Mouse (Mus musculus) CH12.LX (cell line): ENCODE results near the gene Deup1. TPM values are rescaled to one million over a fixed set of nuclear protein-coding genes. Genes with fewer than 3 reads are reported as not detected.

ENCODE experiments used
- DNase-seq: peaks from one replicate; pipeline ENCODE4 v3.0.0-alpha.2; 2013; ENCODE audit errors: extremely low read depth
- H3K27ac ChIP-seq: 2 replicates; pipeline ENCODE4 v1.5.1; 2012; ENCODE audit warnings: low read depth, mild to moderate bottlenecking, control low read depth, moderate library complexity; ENCODE audit not compliant: insufficient read depth
- H3K27me3 ChIP-seq: replicated peaks from 2 replicates; pipeline ENCODE3; 2012; ENCODE audit warnings: inconsistent platforms
- H3K36me3 ChIP-seq, 2 experiments: replicated peaks in 1 of 2; 2 replicates each; pipeline versions ENCODE3 to v1.6.1; 2012; ENCODE audit warnings: inconsistent platforms in 1 of 2, low read length in 1 of 2, mild to moderate bottlenecking in 1 of 2, mixed read lengths in 1 of 2, moderate library complexity in 1 of 2; ENCODE audit not compliant: control insufficient read depth in 1 of 2, insufficient read depth in 1 of 2
- H3K4me1 ChIP-seq, 2 experiments: 2 replicates each; pipeline ENCODE4 v1.6.1; 2012; ENCODE audit warnings: inconsistent platforms in 1 of 2, moderate library complexity in 1 of 2; ENCODE audit not compliant: insufficient read depth in 2 of 2, control insufficient read depth in 1 of 2
- H3K4me2 ChIP-seq: 2 replicates; pipeline ENCODE4 v1.6.1; 2012; ENCODE audit warnings: low read depth, mild to moderate bottlenecking, control low read depth; ENCODE audit not compliant: poor library complexity, insufficient read depth, severe bottlenecking
- H3K4me3 ChIP-seq, 3 experiments: fragments of 150-350 bp in 1 of 3; sonication (generic) in 1 of 3; replicated peaks in 1 of 3; 2 replicates each; pipeline versions ENCODE3 to v1.5.1; 2011 to 2012; ENCODE audit warnings: low read depth in 2 of 3, low read length in 2 of 3, mild to moderate bottlenecking in 2 of 3, moderate library complexity in 2 of 3, control low read depth in 1 of 3, improper control_type of control experiment in 1 of 3, inconsistent platforms in 1 of 3, mixed read lengths in 1 of 3; ENCODE audit not compliant: poor library complexity in 1 of 3
- H3K79me2 ChIP-seq: replicated peaks from 2 replicates; pipeline ENCODE4 v1.6.1; 2012; ENCODE audit warnings: mild to moderate bottlenecking, moderate library complexity; ENCODE audit not compliant: control insufficient read depth, poor library complexity, insufficient read depth, severe bottlenecking; ENCODE audit errors: extremely low read depth
- H3K9ac ChIP-seq: 2 replicates; pipeline ENCODE4 v1.6.1; 2012; ENCODE audit warnings: low read depth, mild to moderate bottlenecking, control low read depth, moderate library complexity; ENCODE audit not compliant: insufficient read depth
- H3K9me3 ChIP-seq: replicated peaks from 2 replicates; pipeline ENCODE3; 2012; ENCODE audit warnings: low read length, inconsistent platforms, mixed read lengths
- BHLHE40 ChIP-seq: IDR thresholded peaks from 2 replicates; pipeline ENCODE4 v1.6.1; 2011; ENCODE audit warnings: mild to moderate bottlenecking, low read depth, low read length, improper control_type of control experiment
- CHD2 ChIP-seq: IDR thresholded peaks from 2 replicates; pipeline ENCODE4 v1.6.1; 2011; ENCODE audit warnings: low read length, improper control_type of control experiment
- CTCF ChIP-seq, 2 experiments: IDR thresholded peaks in 1 of 2; conservative IDR thresholded peaks in 1 of 2; 2 replicates each; pipeline ENCODE4 v1.5.1; 2011 to 2012; ENCODE audit warnings: low read depth in 2 of 2, low read length in 2 of 2, improper control_type of control experiment in 1 of 2, inconsistent platforms in 1 of 2, mild to moderate bottlenecking in 1 of 2, moderate library complexity in 1 of 2
- ELF1 ChIP-seq: IDR thresholded peaks from 2 replicates; pipeline ENCODE4 v1.6.1; 2014; ENCODE audit warnings: low read depth, mild to moderate bottlenecking, inconsistent platforms, low read length, improper control_type of control experiment
- IRF4 ChIP-seq: IDR thresholded peaks from 2 replicates; pipeline ENCODE4 v1.6.1; 2014; ENCODE audit warnings: low read depth, mild to moderate bottlenecking, inconsistent platforms, low read length, improper control_type of control experiment
- JUND ChIP-seq: conservative IDR thresholded peaks from 2 replicates; pipeline ENCODE4 v1.6.1; 2011; ENCODE audit warnings: low read depth, low read length, improper control_type of control experiment
- KAT2A ChIP-seq: IDR thresholded peaks from 2 replicates; pipeline ENCODE4 v1.6.1; 2012; ENCODE audit warnings: low read length, improper control_type of control experiment, inconsistent platforms; ENCODE audit not compliant: insufficient replicate concordance
- MAFK ChIP-seq: IDR thresholded peaks from 2 replicates; pipeline ENCODE4 v1.6.1; 2011; ENCODE audit warnings: low read length, improper control_type of control experiment; ENCODE audit not compliant: insufficient replicate concordance
- MAX ChIP-seq: IDR thresholded peaks from 2 replicates; pipeline ENCODE4 v1.6.1; 2011; ENCODE audit warnings: low read length, improper control_type of control experiment
- MAZ ChIP-seq: IDR thresholded peaks from 2 replicates; pipeline ENCODE4 v1.6.1; 2012; ENCODE audit warnings: low read depth, mild to moderate bottlenecking, inconsistent platforms, low read length, improper control_type of control experiment, moderate library complexity
- MEF2A ChIP-seq: IDR thresholded peaks from 2 replicates; pipeline ENCODE4 v1.6.1; 2014; ENCODE audit warnings: low read depth, mild to moderate bottlenecking, inconsistent platforms, low read length, improper control_type of control experiment, borderline replicate concordance
- MXI1 ChIP-seq: IDR thresholded peaks from 2 replicates; pipeline ENCODE4 v1.6.1; 2011; ENCODE audit warnings: mild to moderate bottlenecking, low read depth, low read length, improper control_type of control experiment
- MYC ChIP-seq: IDR thresholded peaks from 2 replicates; pipeline ENCODE4 v1.6.1; 2011; ENCODE audit warnings: low read depth, mild to moderate bottlenecking, improper control_type of control experiment, low read length
- NELFE ChIP-seq: IDR thresholded peaks from 2 replicates; pipeline ENCODE4 v1.6.1; 2011; ENCODE audit warnings: low read depth, low read length, improper control_type of control experiment
- POLR2A ChIP-seq: IDR thresholded peaks from 2 replicates; pipeline ENCODE4 v1.6.1; 2011; ENCODE audit warnings: low read depth, mild to moderate bottlenecking, improper control_type of control experiment, low read length
- POLR2AphosphoS2 ChIP-seq: IDR thresholded peaks from 2 replicates; pipeline ENCODE4 v1.6.1; 2011; ENCODE audit warnings: low read depth, low read length, improper control_type of control experiment
- RAD21 ChIP-seq: IDR thresholded peaks from 2 replicates; pipeline ENCODE4 v1.6.1; 2011; ENCODE audit warnings: low read depth, mild to moderate bottlenecking, low read length, improper control_type of control experiment, moderate library complexity
- RCOR1 ChIP-seq: conservative IDR thresholded peaks from 2 replicates; pipeline ENCODE4 v1.6.1; 2012; ENCODE audit warnings: low read depth, mild to moderate bottlenecking, inconsistent platforms, low read length, improper control_type of control experiment
- SIN3A ChIP-seq: IDR thresholded peaks from 2 replicates; pipeline ENCODE4 v1.6.1; 2012; ENCODE audit warnings: low read length, improper control_type of control experiment, inconsistent platforms
- SMC3 ChIP-seq: IDR thresholded peaks from 2 replicates; pipeline ENCODE4 v1.6.1; 2011; ENCODE audit warnings: low read depth, low read length, improper control_type of control experiment
- TCF12 ChIP-seq: IDR thresholded peaks from 2 replicates; pipeline ENCODE4 v1.6.1; 2014; ENCODE audit warnings: low read depth, mild to moderate bottlenecking, inconsistent platforms, low read length, improper control_type of control experiment
- UBTF ChIP-seq: IDR thresholded peaks from 2 replicates; pipeline ENCODE4 v1.6.1; 2012; ENCODE audit warnings: low read depth, mild to moderate bottlenecking, inconsistent platforms, low read length, improper control_type of control experiment, moderate library complexity
- USF1 ChIP-seq: IDR thresholded peaks from 2 replicates; pipeline ENCODE4 v1.6.1; 2014; ENCODE audit warnings: low read depth, mild to moderate bottlenecking, inconsistent platforms, low read length, improper control_type of control experiment
- USF2 ChIP-seq: conservative IDR thresholded peaks from 2 replicates; pipeline ENCODE4 v1.6.1; 2011; ENCODE audit warnings: low read depth, low read length, improper control_type of control experiment
- ZMIZ1 ChIP-seq: IDR thresholded peaks from 2 replicates; pipeline ENCODE4 v1.6.1; 2012; ENCODE audit warnings: low read depth, mild to moderate bottlenecking, inconsistent platforms, low read length, improper control_type of control experiment
- ZNF384 ChIP-seq: IDR thresholded peaks from 2 replicates; pipeline ENCODE4 v1.6.1; 2012; ENCODE audit warnings: low read depth, low read length, improper control_type of control experiment, inconsistent platforms
- dilution Hi-C: fragments of 300-500 bp; cut with MboI; formaldehyde crosslinking; loops from 2 replicates; pipeline ENCODE4 v1.14.3; 2020; ENCODE audit warnings: low sequenced_read_pairs; ENCODE audit not compliant: extremely low pct_unique_long_range_greater_than_20kb, extremely low pct_ligation_motif_present
- in situ Hi-C: fragments of 300-500 bp; cut with MboI; formaldehyde crosslinking; loops from 3 replicates; pipeline ENCODE4 v1.14.3; 2019; ENCODE audit warnings: low sequenced_read_pairs, low pct_ligation_motif_present, low pct_unique_long_range_greater_than_20kb, mixed read lengths
- polyA plus RNA-seq: library from polyadenylated mRNA; unstranded; fragments of >175 nt; gene quantifications from 2 replicates; pipeline ENCODE4 v1.2.1, GENCODE M21; 2012; ENCODE audit warnings: low read depth; ENCODE audit not compliant: insufficient read length
- total RNA-seq, 2 experiments: library from RNA; depleted of rRNA; stranded (reverse); fragments of 300-350 nt in 1 of 2; fragments of >200 nt in 1 of 2; gene quantifications; 2 replicates each; pipeline ENCODE4 v1.2.3; 2012 to 2014

The Deup1 gene
- total and polyA plus RNA-seq, 3 experiments, result 0.04 to 0.42 (median 0.29) TPM

DNA sequence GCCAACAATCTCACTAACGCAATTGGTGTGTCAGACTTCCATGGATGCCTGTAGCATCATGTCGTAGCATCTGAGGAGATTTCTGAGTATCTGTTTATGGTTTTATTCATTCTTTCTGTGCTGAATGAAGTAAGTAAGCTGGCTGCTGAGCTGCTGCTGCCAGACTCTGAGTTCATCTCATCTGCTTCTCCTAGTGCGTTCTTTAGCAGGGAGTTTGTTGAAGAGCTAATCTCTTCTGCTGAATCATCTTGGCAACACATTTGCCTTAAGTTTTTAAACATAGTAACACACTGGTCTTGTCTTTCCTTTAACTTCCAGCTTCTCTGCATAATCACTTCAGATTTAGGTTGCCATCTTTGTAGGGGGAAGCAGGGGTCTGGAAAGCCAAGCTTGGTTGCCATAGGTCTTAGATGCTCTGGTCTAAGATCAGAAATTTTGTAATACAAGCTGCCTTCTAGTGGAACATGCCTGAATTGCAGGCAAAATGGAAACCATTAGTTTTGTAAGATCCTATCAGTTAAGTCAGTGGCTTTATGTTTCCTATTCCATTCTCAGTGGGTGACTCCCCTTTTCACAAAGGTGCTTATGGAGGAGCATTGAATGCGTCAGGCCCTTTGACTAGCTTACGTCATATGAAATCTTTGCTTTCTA lies 18.3 kb downstream of the Deup1 start:
- dilution Hi-C loops, result no loop called here
- DNase-seq, result peak; percentile 26
- Histone ChIP-seq H3K9ac (no peak overlapping the region), H3K9me3 (peaks cover 8% of the 10 kb centered on the region), H3K4me3 (no peak overlapping the region), H3K79me2 (no peaks in the 10 kb centered on the region), H3K36me3 (no peaks in the 10 kb centered on the region), H3K4me2 (no peak overlapping the region), H3K4me1 (peaks cover 2 to 13% of the 10 kb centered on the region in 2 experiments; a peak in 3 of 4 replicates), H3K27me3 (no peaks in the 10 kb centered on the region), H3K27ac (no peak overlapping the region)
- in situ Hi-C loops, result no loop called here
- TF ChIP-seq SIN3A, result no peak
- peak; percentile 46 for TF ChIP-seq RAD21
- peak; percentile 50 to 51 for TF ChIP-seq CTCF (conservative IDR thresholded peaks at IDR 0.05 in 1 of 2, IDR thresholded peaks at IDR 0.05 in 1 of 2; ENCODE audit: low read depth in 2 of 2, low read length in 2 of 2)
- TF ChIP-seq BHLHE40, result no peak
- TF ChIP-seq SMC3, result peak; percentile 47

DNA sequence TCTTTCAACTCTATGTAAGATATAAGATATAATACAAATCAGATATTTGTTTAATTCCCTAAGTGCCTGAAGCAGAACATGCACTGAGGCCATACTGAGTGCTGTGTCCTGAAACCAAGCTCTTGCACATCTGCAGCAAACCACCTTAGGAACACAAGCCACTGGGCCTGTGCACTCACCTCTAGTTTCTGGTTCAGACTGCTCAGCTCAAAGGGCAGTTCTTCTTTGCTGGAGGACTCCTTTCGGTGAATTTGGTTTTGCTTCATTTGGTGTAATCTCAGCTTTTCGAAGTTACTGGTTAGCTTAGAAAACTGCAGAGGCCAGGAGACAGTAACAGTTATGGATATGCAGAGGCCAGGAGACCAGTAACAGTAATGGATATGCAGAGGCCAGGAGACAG lies 20.1 kb downstream of the Deup1 start:
- Histone ChIP-seq H3K4me3 (no peak overlapping the region), H3K79me2 (no peaks in the 10 kb centered on the region), H3K27me3 (no peaks in the 10 kb centered on the region), H3K9me3 (peaks cover 8% of the 10 kb centered on the region), H3K36me3 (no peaks in the 10 kb centered on the region), H3K27ac (no peak overlapping the region), H3K4me2 (no peak overlapping the region), H3K4me1 (peaks cover 0 to 14% of the 10 kb centered on the region in 2 experiments; a peak in 3 of 4 replicates), H3K9ac (no peak overlapping the region)
- in situ Hi-C loops (no loop called here), dilution Hi-C loops (no loop called here)
- no peak for DNase-seq
- TF ChIP-seq POLR2A (no peak), MXI1 (no peak), MEF2A (no peak), USF2 (no peak), NELFE (no peak)

DNA sequence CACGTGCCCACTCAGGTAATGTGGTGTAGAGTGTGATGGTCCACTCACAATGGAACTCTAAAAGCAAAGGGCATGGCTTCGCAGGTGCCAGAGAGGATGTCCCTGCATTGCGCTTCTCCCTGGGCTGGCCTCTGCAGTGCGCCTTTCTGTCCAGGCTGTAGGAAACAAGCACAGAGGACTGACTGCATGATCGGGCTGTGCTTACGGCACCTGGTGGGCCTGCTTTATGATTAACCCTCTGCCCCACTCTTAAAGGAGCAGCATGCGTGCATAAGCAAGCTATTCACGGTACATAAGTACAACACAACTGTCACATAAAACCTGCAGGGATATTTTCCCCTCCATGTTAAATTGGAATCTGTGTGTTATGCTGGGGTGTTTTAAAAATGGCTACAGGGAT lies 24.6 kb downstream of the Deup1 start:
- in situ Hi-C loops, result no loop called here
- DNase-seq, result no peak
- H3K27ac ChIP-seq, result no peak overlapping the region
- H3K9ac ChIP-seq, result no peak overlapping the region
- H3K4me2 ChIP-seq, result no peak overlapping the region
- TF ChIP-seq NELFE (no peak), POLR2AphosphoS2 (no peak), MAFK (no peak), MAX (no peak), JUND (no peak), KAT2A (no peak), MAZ (no peak), ZNF384 (no peak), CTCF (conservative IDR thresholded peaks at IDR 0.05 in 1 of 2, IDR thresholded peaks at IDR 0.05 in 1 of 2; ENCODE audit: low read depth in 2 of 2, low read length in 2 of 2) (no peak), CHD2 (no peak), ZMIZ1 (no peak), MYC (no peak), IRF4 (no peak), UBTF (no peak), RCOR1 (no peak), POLR2A (no peak), USF1 (no peak), MEF2A (no peak), ELF1 (no peak), TCF12 (no peak)
- no peaks in the 10 kb centered on the region for H3K36me3 ChIP-seq
- H3K4me3 ChIP-seq, result no peak overlapping the region
- no peaks in the 10 kb centered on the region for H3K79me2 ChIP-seq
- dilution Hi-C loops, result no loop called here
- H3K9me3 ChIP-seq, result no peaks in the 10 kb centered on the region
- no peaks in the 10 kb centered on the region for H3K27me3 ChIP-seq
- peaks cover 14 to 44% of the 10 kb centered on the region in 2 experiments for H3K4me1 ChIP-seq
